Mouse (Mus musculus) sigmoid colon, adult 10 weeks (tissue): ENCODE measurements around the gene Olfr1283. TPM values are rescaled to one million over a fixed set of nuclear protein-coding genes. Genes with fewer than 3 reads are reported as not detected.

Experiments
- polyA plus RNA-seq: library from polyadenylated mRNA; stranded (reverse); fragments of 350-450 nt; fragmentation: Illumina TruSeq; extraction: RNeasy Lipid Tissue Mini Kit (QIAGEN cat#74804); gene quantifications from one replicate; pipeline ENCODE4 v1.2.3, GENCODE M21; 2014; ENCODE audit warnings: low read depth, low replicate concordance

The Olfr1283 gene
- polyA plus RNA-seq, result not detected

DNA sequence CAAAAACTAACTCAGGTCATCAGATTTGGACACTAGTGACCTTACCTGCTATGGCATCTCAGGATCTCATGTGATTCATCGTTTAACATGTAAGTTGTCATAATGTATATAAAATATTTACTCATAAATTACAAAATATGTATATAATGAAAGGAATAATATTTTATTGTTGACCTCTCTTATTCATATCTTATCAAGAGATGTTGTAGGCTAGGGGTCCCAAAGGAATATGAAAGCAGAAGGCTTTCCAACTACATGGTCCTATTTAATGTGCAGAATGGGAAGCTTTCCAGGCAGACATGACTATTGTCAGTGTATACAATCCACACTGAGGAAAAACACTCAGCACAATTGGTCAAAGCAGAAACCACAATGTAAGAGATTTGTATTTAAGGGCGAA is at the start of gene Olfr1283:
Gene Olfr1283, plus strand, starts transcription at position 301 of the 400 bp plus-strand sequence.

DNA sequence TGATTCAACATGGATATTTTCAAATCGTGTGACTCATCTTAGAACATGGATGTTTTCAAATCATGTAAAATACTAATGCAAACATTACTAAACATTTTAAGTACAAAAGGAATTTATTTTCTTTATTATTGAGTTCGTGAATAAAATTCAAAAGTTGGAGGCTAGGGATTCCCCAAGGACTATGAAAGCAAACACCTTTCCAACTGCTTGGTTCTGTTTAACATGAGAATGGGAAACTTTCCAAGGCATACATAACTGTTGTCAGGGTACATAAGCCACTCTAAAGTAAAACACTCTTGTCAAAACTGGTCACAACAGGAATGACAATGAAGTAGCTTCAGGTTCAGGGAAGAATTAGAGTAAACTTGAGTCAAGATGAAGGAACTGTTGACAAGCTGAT is 40.4 kb upstream of the Olfr1283 start, which contains the start of gene Olfr1281:
Gene Olfr1281, plus strand, starts transcription at position 301 of the 400 bp plus-strand sequence.

GRCm38 (mm10) chr2:111335976-111336375 is 30.6 kb upstream of the Olfr1283 start, which contains the start of gene Olfr1282:
Gene Olfr1282, minus strand, starts transcription at chr2:111336076.

DNA sequence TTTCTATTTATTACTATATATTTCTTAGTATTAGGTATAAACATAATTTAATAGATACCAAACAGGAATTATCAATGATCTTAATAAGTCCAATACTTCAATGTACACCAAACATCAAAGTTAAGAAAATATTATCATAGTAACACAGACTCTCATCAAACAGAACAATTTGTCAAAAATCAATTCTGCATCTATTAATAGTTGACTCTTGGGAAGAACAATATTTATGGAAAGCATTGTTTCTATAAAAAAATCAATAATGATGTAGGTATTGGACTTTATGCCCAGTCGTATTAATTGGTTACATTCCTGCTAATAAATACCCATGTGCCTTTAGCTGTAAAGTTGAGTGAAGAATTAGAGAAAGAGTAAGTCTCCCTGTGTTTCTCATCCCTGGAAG is 8.6 kb downstream of the Olfr1283 start, which contains the start of gene Olfr1284:
Gene Olfr1284, plus strand, starts transcription at position 301 of the 400 bp plus-strand sequence.

Other genes with a start within 250 kb of the Olfr1283 start
- gene Gm15130, start 213.9 kb upstream of the Olfr1283 start, polyA plus RNA-seq, result not detected
- not detected for gene 4930430A15Rik, start 137.2 kb upstream of the Olfr1283 start, polyA plus RNA-seq
- gene Olfr1275, start 131.5 kb upstream of the Olfr1283 start, polyA plus RNA-seq, result not detected
- gene Olfr1276, start 112.3 kb upstream of the Olfr1283 start, polyA plus RNA-seq, result not detected
- gene Olfr1277, start 92.7 kb upstream of the Olfr1283 start, polyA plus RNA-seq, result not detected
- gene Olfr1278, start 76.7 kb upstream of the Olfr1283 start, polyA plus RNA-seq, result not detected
- not detected for gene Olfr1279, start 66.2 kb upstream of the Olfr1283 start, polyA plus RNA-seq
- gene Olfr1280, start 52.8 kb upstream of the Olfr1283 start, polyA plus RNA-seq, result not detected
- not detected for gene Olfr1281, start 40.3 kb upstream of the Olfr1283 start, polyA plus RNA-seq
- gene Olfr1282, start 30.7 kb upstream of the Olfr1283 start, polyA plus RNA-seq, result not detected
- gene Olfr1284, start 8.7 kb downstream of the Olfr1283 start, polyA plus RNA-seq, result not detected
- not detected for gene Olfr1286, start 56.3 kb downstream of the Olfr1283 start, polyA plus RNA-seq
- gene Olfr1287, start 82.4 kb downstream of the Olfr1283 start, polyA plus RNA-seq, result not detected
- not detected for gene Olfr1288, start 107.3 kb downstream of the Olfr1283 start, polyA plus RNA-seq
- not detected for gene Olfr1289, start 114.0 kb downstream of the Olfr1283 start, polyA plus RNA-seq
- not detected for gene Olfr1290, start 127.0 kb downstream of the Olfr1283 start, polyA plus RNA-seq
- not detected for gene Olfr1291-ps1, start 130.4 kb downstream of the Olfr1283 start, polyA plus RNA-seq
- not detected for gene Olfr1293-ps, start 158.4 kb downstream of the Olfr1283 start, polyA plus RNA-seq
- not detected for gene Olfr1294, start 173.5 kb downstream of the Olfr1283 start, polyA plus RNA-seq
- gene Olfr1295, start 202.9 kb downstream of the Olfr1283 start, polyA plus RNA-seq, result not detected